Mouse (Mus musculus) kidney, postnatal 0 days (tissue): ENCODE data around the gene Cacna1s. TPM values are rescaled to one million over a fixed set of nuclear protein-coding genes. Genes with fewer than 3 reads are reported as not detected.

Experiments
- ATAC-seq: fragments of 200-750 bp; cut with Nextera tagmentation; replicated peaks from 2 replicates; pipeline ENCODE4 v1.8.0; 2017; ENCODE audit warnings: low read depth, moderate number of reproducible peaks, moderate TSS enrichment, moderate library complexity; ENCODE audit not compliant: low FRiP score
- DNase-seq: peaks from one replicate; pipeline ENCODE4 v3.0.0-alpha.2; 2016; ENCODE audit warnings: low spot score
- H3K27ac ChIP-seq: fragments of 300-500 bp; sonication (generic); 2 replicates; pipeline ENCODE4 v1.5.1; 2014; ENCODE audit warnings: mild to moderate bottlenecking
- H3K27me3 ChIP-seq: fragments of 300-500 bp; sonication (generic); 2 replicates; pipeline ENCODE4 v1.6.1; 2014; ENCODE audit warnings: low read length, mixed read lengths; ENCODE audit not compliant: insufficient read depth
- H3K36me3 ChIP-seq: fragments of 300-500 bp; sonication (generic); 2 replicates; pipeline ENCODE4 v1.6.1; 2014; ENCODE audit warnings: low read length, mixed read lengths; ENCODE audit not compliant: insufficient read depth
- H3K4me1 ChIP-seq: fragments of 300-500 bp; sonication (generic); replicated peaks from 2 replicates; pipeline ENCODE4 v1.6.1; 2014; ENCODE audit warnings: antibody characterized with exemption, low read length, mixed read lengths; ENCODE audit not compliant: insufficient read depth
- H3K4me2 ChIP-seq: fragments of 300-500 bp; sonication (generic); 2 replicates; pipeline ENCODE4 v1.6.1; 2014; ENCODE audit warnings: mild to moderate bottlenecking, low read length, moderate library complexity, mixed read lengths
- H3K4me3 ChIP-seq: fragments of 300-500 bp; sonication (generic); replicated peaks from 2 replicates; pipeline ENCODE4 v1.5.1; 2014; ENCODE audit warnings: low read depth, low read length
- H3K9ac ChIP-seq: fragments of 300-500 bp; sonication (generic); 2 replicates; pipeline ENCODE4 v1.6.1; 2014; ENCODE audit warnings: low read depth, low read length
- H3K9me3 ChIP-seq: fragments of 300-500 bp; sonication (generic); replicated peaks from 2 replicates; pipeline ENCODE4 v1.6.1; 2016; ENCODE audit warnings: low read length, inconsistent platforms, mixed read lengths
- CTCF ChIP-seq: IDR thresholded peaks from 2 replicates; pipeline ENCODE4 v1.5.1; 2016; ENCODE audit warnings: antibody characterized with exemption, low read depth, mild to moderate bottlenecking, moderate library complexity
- WGBS: fragments of 180-500 bp; shearing (Covaris S2); extraction: QIAGEN DNeasy Blood & Tissue Kit; methylation state at CpG from one replicate; pipeline ENCODE4 v1.1.7; 2014; 5-methylcytosine and 5-hydroxymethylcytosine counted together
- polyA plus RNA-seq: library from polyadenylated mRNA; unstranded; fragments of >200 nt; fragmentation: Nextera tagmentation; extraction: Ambion mirVana; gene quantifications from 2 replicates; pipeline ENCODE4 v1.2.1, GENCODE M21; 2015

Gene Cacna1s
- polyA plus RNA-seq, 1 experiment from 2014 or later: 0.20 TPM

GRCm38 (mm10) chr1:136118875-136119274, 66.3 kb downstream of the Cacna1s start:
- TF ChIP-seq CTCF: no peak
- WGBS: 36% methylated on average over 8 of the region's 8 CpGs
- no peak for ATAC-seq
- no peak overlapping the region for H3K27ac ChIP-seq
- no peaks in the 10 kb centered on the region for H3K36me3 ChIP-seq
- H3K4me1 ChIP-seq: no peaks in the 10 kb centered on the region
- no peak overlapping the region for H3K4me2 ChIP-seq
- DNase-seq: no peak
- H3K9me3 ChIP-seq: no peaks in the 10 kb centered on the region
- no peaks in the 10 kb centered on the region for H3K27me3 ChIP-seq
- H3K9ac ChIP-seq: no peak overlapping the region
- no peak overlapping the region for H3K4me3 ChIP-seq

- Histone ChIP-seq H3K4me3 (no peak overlapping the region), H3K9me3 (no peaks in the 10 kb centered on the region), H3K4me2 (no peak overlapping the region), H3K4me1 (no peaks in the 10 kb centered on the region), H3K9ac (no peak overlapping the region), H3K36me3 (no peaks in the 10 kb centered on the region), H3K27ac (no peak overlapping the region), H3K27me3 (no peaks in the 10 kb centered on the region)
- DNase-seq: no peak
- TF ChIP-seq CTCF: no peak
- no peak for ATAC-seq
- WGBS: 79% methylated on average over 7 of the region's 7 CpGs
Observed at GRCm38 (mm10) chr1:136119571-136120262, 67.2 kb downstream of the Cacna1s start.

GRCm38 (mm10) chr1:136120263-136120603, 67.7 kb downstream of the Cacna1s start:
- Histone ChIP-seq H3K9me3 (no peaks in the 10 kb centered on the region), H3K27me3 (no peaks in the 10 kb centered on the region), H3K9ac (no peak overlapping the region), H3K4me2 (no peak overlapping the region), H3K4me3 (no peak overlapping the region), H3K27ac (no peak overlapping the region), H3K4me1 (no peaks in the 10 kb centered on the region), H3K36me3 (no peaks in the 10 kb centered on the region)
- DNase-seq: no peak
- ATAC-seq: no peak
- WGBS: 59% methylated on average over 1 of the region's 1 CpGs
- no peak for TF ChIP-seq CTCF

GRCm38 (mm10) chr1:136120785-136121184, 68.2 kb downstream of the Cacna1s start:
- no peak for ATAC-seq
- TF ChIP-seq CTCF: no peak
- no peak overlapping the region for H3K4me3 ChIP-seq
- no peaks in the 10 kb centered on the region for H3K4me1 ChIP-seq
- no peak overlapping the region for H3K27ac ChIP-seq
- H3K9ac ChIP-seq: no peak overlapping the region
- no peak for DNase-seq
- H3K4me2 ChIP-seq: no peak overlapping the region
- H3K9me3 ChIP-seq: no peaks in the 10 kb centered on the region
- no peaks in the 10 kb centered on the region for H3K27me3 ChIP-seq
- no peaks in the 10 kb centered on the region for H3K36me3 ChIP-seq
- WGBS: 58% methylated on average over 6 of the region's 6 CpGs

GRCm38 (mm10) chr1:136122030-136122429, 69.5 kb downstream of the Cacna1s start:
- ATAC-seq (no peak), DNase-seq (no peak)
- Histone ChIP-seq H3K9ac (no peak overlapping the region), H3K27me3 (no peaks in the 10 kb centered on the region), H3K4me2 (no peak overlapping the region), H3K36me3 (no peaks in the 10 kb centered on the region), H3K4me3 (no peak overlapping the region), H3K27ac (no peak overlapping the region), H3K4me1 (no peaks in the 10 kb centered on the region), H3K9me3 (no peaks in the 10 kb centered on the region)
- TF ChIP-seq CTCF: no peak
- WGBS: 85% methylated on average over 8 of the region's 8 CpGs

- no peaks in the 10 kb centered on the region for H3K27me3 ChIP-seq
- H3K27ac ChIP-seq: no peak overlapping the region
- ATAC-seq (no peak), DNase-seq (no peak)
- no peaks in the 10 kb centered on the region for H3K9me3 ChIP-seq
- H3K9ac ChIP-seq: no peak overlapping the region
- no peak overlapping the region for H3K4me2 ChIP-seq
- WGBS: 72% methylated on average over 10 of the region's 10 CpGs
- no peaks in the 10 kb centered on the region for H3K36me3 ChIP-seq
- H3K4me3 ChIP-seq: no peak overlapping the region
- TF ChIP-seq CTCF: no peak
- peaks cover 15% of the 10 kb centered on the region; the same call in 1 of the 2 replicates for H3K4me1 ChIP-seq
Observed at GRCm38 (mm10) chr1:136126159-136126765, 73.7 kb downstream of the Cacna1s start.
